Mouse (Mus musculus) C2C12 (cell line): ENCODE data around the gene Cst7.

Experiments
- CTCF ChIP-seq: IDR thresholded peaks from one replicate; pipeline ENCODE4 v1.5.1; 2011; ENCODE audit not compliant: control insufficient read depth, insufficient read depth, insufficient read length
- MYOD1 ChIP-seq: IDR thresholded peaks from one replicate; pipeline ENCODE4 v1.6.1; 2011; ENCODE audit warnings: low read depth; ENCODE audit not compliant: control insufficient read depth, insufficient read length
- MYOG ChIP-seq: IDR thresholded peaks from one replicate; pipeline ENCODE4 v1.6.1; 2011; ENCODE audit not compliant: control insufficient read depth, insufficient read length; ENCODE audit errors: extremely low read depth
- USF1 ChIP-seq: IDR thresholded peaks from one replicate; pipeline ENCODE4 v1.6.1; 2011; ENCODE audit warnings: low read depth, mild to moderate bottlenecking, control low read depth, moderate library complexity

DNA sequence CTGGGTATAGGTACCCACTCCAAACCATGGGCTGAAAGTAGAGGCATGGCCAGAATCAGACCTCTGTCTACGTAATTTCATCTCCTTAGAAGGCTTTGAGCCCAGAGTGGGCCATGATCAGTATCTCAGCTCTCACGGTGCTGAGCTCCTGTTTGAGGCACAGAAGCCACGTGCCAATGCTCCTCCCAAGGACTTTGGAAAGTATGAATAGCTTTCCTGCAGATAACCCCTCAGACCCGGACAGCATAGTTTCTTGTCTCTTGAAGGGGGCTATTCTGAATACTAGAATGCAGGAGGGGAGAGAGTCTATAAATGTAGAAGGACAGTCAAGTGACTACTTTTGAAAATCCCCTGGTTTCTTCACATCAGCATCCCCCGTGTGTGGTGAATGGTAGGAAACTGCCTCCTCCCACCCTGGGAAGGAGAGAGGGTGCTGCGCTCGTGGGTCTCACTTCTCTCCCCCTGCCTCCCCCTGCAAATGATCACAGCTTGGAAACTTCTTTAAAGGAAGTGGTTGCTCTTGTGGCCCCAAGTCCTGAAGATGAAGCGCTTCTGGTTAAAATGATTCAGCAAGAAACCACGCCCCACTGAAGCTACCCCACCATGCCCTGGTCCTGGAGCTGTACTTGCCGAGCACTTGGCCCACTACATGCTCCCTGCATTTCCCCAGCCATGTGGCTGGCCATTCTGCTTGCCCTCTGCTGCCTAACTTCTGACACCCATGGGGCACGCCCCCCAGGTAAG is at the start of gene Cst7:
- TF ChIP-seq CTCF = no peak
- no peak for TF ChIP-seq MYOG
- TF ChIP-seq USF1 = no peak
- no peak for TF ChIP-seq MYOD1
